Mouse (Mus musculus) layer of hippocampus, adult 2 months (tissue): Measurements from ENCODE around the gene Sox3. TPM values are rescaled to one million over a fixed set of nuclear protein-coding genes. Genes with fewer than 3 reads are reported as not detected.
A peak's percentile ranks its signal among the peaks of the same experiment; 100 is the strongest.

Source experiments
- DNase-seq, 2 experiments: peaks; one replicate each; pipeline ENCODE4 v3.0.0; 2022; ENCODE audit warnings: low spot score in 2 of 2
- H3K27ac ChIP-seq: fragments of 200-600 bp; 2 replicates; pipeline ENCODE4 v1.8.1; 2022
- H3K4me3 ChIP-seq: fragments of 200-600 bp; 2 replicates; pipeline ENCODE4 v1.8.1; 2022; ENCODE audit warnings: mild to moderate bottlenecking
- CTCF ChIP-seq: fragments of 200-600 bp; conservative IDR thresholded peaks from 2 replicates; pipeline ENCODE4 v1.8.1; 2022; ENCODE audit warnings: antibody characterized with exemption, mild to moderate bottlenecking, moderate library complexity
- long read RNA-seq, 2 experiments: library from polyadenylated mRNA; stranded (forward); transcript quantifications; one replicate each; pipeline ENCODE4 v2.0.0; 2021; ENCODE audit warnings: borderline mapping rate in 2 of 2
- total RNA-seq, 2 experiments: library from RNA; stranded (reverse); gene quantifications; 2 replicates each; pipeline ENCODE4 v1.2.3; 2021

The Sox3 gene
- total RNA-seq: 1 to 10 TPM; 1.0 to 2.2 TPM
- long read RNA-seq, experiment 1, partial matches to known transcripts: 0 of 1 reads
- long read RNA-seq, experiment 1, other reads (novel, unspliced or antisense): 0 of 1 reads
- long read RNA-seq, experiment 2: 0 reads

GRCm38 (mm10) chrX:60892801-60893681 lies at the start of gene Sox3:
Gene Sox3 (minus strand): TSS chrX:60893430.
- TF ChIP-seq CTCF: no peak
- H3K4me3 ChIP-seq: peak within 1 kb of the TSS; percentile 47
- DNase-seq: no peak
- no peak within 1 kb of the TSS for H3K27ac ChIP-seq

- no peak overlapping the region for H3K4me3 ChIP-seq
- TF ChIP-seq CTCF: no peak
- DNase-seq: no peak
- no peak overlapping the region for H3K27ac ChIP-seq
Measured at GRCm38 (mm10) chrX:60940225-60940624, 47.0 kb upstream of the Sox3 start.

DNA sequence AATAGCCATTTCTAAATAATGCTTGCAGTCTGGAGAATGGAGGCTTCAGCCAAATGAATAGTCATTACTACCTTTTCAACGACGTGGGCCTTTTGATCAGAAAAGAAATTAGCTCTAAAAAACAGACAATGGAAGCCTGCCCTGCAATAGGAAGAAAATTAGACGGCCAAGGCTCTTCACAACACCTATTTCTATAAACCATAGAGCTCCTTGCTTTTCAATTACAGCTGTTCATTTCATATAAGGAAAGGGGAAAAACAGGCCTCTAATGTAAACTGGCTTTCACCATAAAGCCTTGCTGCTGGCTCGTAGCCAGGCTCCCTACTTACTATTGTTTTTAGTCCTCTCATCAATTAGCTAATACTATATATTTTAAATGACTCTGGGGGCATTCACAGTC lies 6.3 kb upstream of the Sox3 start:
- Histone ChIP-seq H3K4me3 (no peak overlapping the region), H3K27ac (no peak overlapping the region)
- no peak for DNase-seq
- TF ChIP-seq CTCF: no peak

DNA sequence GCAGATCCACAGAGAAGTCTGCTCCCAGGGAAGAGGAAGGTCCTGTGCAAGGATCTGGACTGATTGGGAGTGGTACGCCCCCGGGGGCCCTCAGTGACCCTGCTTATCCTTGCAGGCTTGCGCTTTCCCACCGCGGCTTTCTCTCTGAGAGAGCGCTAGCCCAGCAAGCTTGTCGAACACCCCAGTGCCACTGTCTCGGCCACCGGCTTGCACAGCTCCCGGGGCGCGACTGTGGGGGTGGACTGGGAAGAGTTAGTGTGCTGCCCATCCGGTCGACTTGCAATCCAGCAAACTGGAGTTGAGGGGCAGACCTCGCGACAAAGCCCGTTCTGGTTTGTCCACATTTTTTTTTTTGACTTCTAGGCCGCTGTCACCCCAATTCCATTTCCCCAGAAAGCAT lies 5.4 kb upstream of the Sox3 start:
- TF ChIP-seq CTCF: no peak
- no peak for DNase-seq
- H3K4me3 ChIP-seq: no peak overlapping the region
- H3K27ac ChIP-seq: no peak overlapping the region

DNA sequence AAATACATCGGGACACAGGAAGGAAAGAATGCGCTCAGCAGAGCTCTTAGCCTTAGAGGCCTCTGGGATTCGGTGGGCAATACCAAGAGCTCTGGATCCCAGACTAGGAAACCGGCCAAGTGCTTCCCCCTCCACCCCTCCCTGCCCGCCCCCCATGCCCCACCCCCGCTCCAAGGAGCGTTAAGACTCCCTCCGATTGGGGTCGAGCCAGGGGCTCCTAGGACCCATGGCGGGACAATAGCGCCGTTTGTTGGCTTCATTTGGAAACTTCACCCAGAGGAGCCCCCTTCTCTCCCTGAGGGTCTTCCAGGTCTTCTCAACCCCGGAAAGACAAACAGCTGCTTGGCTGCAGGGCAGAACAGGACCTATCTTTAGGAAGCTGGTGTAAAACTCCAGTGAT lies 3.1 kb upstream of the Sox3 start:
- DNase-seq: no peak
- no peak overlapping the region for H3K4me3 ChIP-seq
- no peak overlapping the region for H3K27ac ChIP-seq
- TF ChIP-seq CTCF: no peak; the same call in 1 of the 2 replicates

- Histone ChIP-seq H3K27ac (no peak overlapping the region), H3K4me3 (no peak overlapping the region)
- no peak for DNase-seq
- TF ChIP-seq CTCF: no peak
Measured at GRCm38 (mm10) chrX:60895416-60895815, 2.2 kb upstream of the Sox3 start.

- H3K27ac ChIP-seq: no peak overlapping the region
- H3K4me3 ChIP-seq: peak overlapping the region; percentile 34; the same call in 1 of the 2 replicates
- no peak for DNase-seq
- TF ChIP-seq CTCF: no peak
Measured at GRCm38 (mm10) chrX:60893720-60894543, 702 bp upstream of the Sox3 start.

- no peak for DNase-seq
- Histone ChIP-seq H3K27ac (no peak overlapping the region), H3K4me3 (peak overlapping the region; percentile 47)
- no peak; the same call in 1 of the 2 replicates for TF ChIP-seq CTCF
Measured at GRCm38 (mm10) chrX:60892098-60892800, 981 bp downstream of the Sox3 start.

DNA sequence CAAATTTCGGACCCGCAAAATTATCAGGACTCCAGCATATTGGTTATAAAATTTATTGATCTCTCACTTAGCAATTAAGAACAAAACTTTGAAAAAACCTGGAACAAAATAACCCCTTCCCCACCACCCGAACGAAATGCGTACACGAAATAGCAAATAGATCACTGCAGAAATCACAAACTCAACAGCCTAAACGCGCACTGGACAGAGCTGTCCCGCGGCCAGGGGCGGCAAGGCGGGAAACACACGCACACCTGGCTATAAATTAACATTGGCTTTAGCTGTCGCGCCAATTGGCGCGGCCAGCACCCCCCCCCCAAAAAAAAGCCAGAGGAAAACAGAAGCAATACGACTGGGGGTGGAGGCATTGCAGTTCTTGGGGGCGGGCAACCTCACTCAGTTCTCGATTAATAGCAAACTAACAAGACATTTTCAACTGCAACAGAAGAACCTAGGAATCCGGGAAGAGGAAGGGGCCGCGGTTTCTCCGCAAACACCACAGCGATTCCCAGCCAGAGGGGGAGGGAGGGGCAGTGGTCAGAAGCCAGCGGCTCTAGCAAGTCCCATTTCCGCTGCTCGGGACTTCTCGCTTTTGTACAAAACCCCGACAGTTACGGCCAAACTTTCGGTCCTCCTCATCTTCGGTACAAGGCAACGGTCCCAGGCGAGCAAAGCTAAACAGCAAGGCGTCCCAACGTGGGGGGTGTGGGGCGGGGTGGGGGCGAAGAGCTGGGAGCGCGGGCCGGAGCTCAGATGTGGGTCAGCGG lies 1.7 kb downstream of the Sox3 start:
- no peak for DNase-seq
- H3K4me3 ChIP-seq: peak overlapping the region; percentile 47
- no peak for TF ChIP-seq CTCF
- H3K27ac ChIP-seq: no peak overlapping the region

GRCm38 (mm10) chrX:60890651-60891050 lies 2.6 kb downstream of the Sox3 start:
- no peak for DNase-seq
- H3K27ac ChIP-seq: no peak overlapping the region
- no peak overlapping the region for H3K4me3 ChIP-seq
- no peak for TF ChIP-seq CTCF

DNA sequence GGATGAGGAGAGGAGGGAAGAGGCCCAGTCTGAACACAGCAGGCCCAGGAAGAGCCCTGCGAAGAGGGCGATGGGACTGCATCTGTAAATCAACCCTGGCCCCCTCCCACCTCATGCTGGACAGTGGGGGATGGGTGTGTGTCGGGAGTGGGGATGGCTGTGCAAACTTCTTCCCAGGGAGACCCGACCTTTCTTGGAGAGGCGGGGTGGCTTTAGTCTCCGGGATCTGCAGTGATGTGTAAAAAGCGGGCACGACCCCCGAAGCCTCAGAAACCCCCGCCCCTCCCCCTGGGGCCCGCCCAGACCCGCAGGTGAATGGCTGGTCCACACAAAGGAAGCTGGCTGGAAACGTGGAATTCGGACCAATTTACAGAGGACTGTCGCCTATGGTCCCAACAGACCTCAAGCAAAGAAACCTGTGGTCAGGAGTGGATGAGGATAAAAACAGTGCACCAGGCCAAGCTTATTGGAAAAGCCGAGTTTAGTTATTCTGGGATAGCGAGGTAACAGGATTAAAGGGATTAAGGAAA lies 3.2 kb downstream of the Sox3 start:
- no peak for DNase-seq
- H3K27ac ChIP-seq: no peak overlapping the region
- TF ChIP-seq CTCF: no peak
- H3K4me3 ChIP-seq: no peak overlapping the region
